Mouse (Mus musculus) ES-Bruce4 (cell line): Measurements from ENCODE around the gene Fasn.

Experiments used
- EP300 ChIP-seq: IDR thresholded peaks from 2 replicates; pipeline ENCODE4 v1.6.1; 2011; ENCODE audit warnings: low read depth, low read length; ENCODE audit not compliant: insufficient read depth
- POLR2A ChIP-seq: IDR thresholded peaks from one replicate; pipeline ENCODE4 v1.8.1; 2011; ENCODE audit warnings: low read length; ENCODE audit not compliant: insufficient read depth

GRCm38 (mm10) chr11:120871521-120871920 is 47.2 kb upstream of the Fasn start:
- TF ChIP-seq POLR2A (no peak), EP300 (no peak)
